Mouse (Mus musculus) cerebellum, postnatal 14 days (tissue): ENCODE data around the gene Disp3.

Experiments
- DNase-seq, 2 experiments: peaks; one replicate each; pipeline ENCODE4 v3.0.0; 2021; ENCODE audit warnings: mixed read lengths in 2 of 2

Disp3 gene

GRCm38 (mm10) chr4:148287476-148288054 is at the start of gene Disp3:
Gene Disp3, minus strand, starts transcription at chr4:148287965.
- DNase-seq = no peak

- peak in 1 of 2 experiments; percentile 43 for DNase-seq
These were observed 42.5 kb upstream of the Disp3 start for GRCm38 (mm10) chr4:148330269-148330668.

GRCm38 (mm10) chr4:148329431-148329830 is 41.7 kb upstream of the Disp3 start:
- DNase-seq = no peak

- no peak for DNase-seq
These were observed 40.5 kb upstream of the Disp3 start for GRCm38 (mm10) chr4:148328237-148328636.

- no peak for DNase-seq
These were observed 39.7 kb upstream of the Disp3 start for GRCm38 (mm10) chr4:148327266-148327997.

GRCm38 (mm10) chr4:148326791-148327190 is 39.0 kb upstream of the Disp3 start:
- no peak for DNase-seq

GRCm38 (mm10) chr4:148325951-148326350 is 38.2 kb upstream of the Disp3 start:
- no peak for DNase-seq

GRCm38 (mm10) chr4:148325057-148325456 is 37.3 kb upstream of the Disp3 start:
- no peak for DNase-seq

GRCm38 (mm10) chr4:148322152-148322551 is 34.4 kb upstream of the Disp3 start:
- peak in 1 of 2 experiments; percentile 46 for DNase-seq

GRCm38 (mm10) chr4:148319366-148319765 is 31.6 kb upstream of the Disp3 start:
- DNase-seq = no peak

GRCm38 (mm10) chr4:148315377-148316175 is 27.8 kb upstream of the Disp3 start:
- peak in 1 of 2 experiments; percentile 60 for DNase-seq

GRCm38 (mm10) chr4:148314396-148314795 is 26.6 kb upstream of the Disp3 start:
- DNase-seq = peak; percentile 46 to 52

GRCm38 (mm10) chr4:148313601-148314000 is 25.8 kb upstream of the Disp3 start:
- DNase-seq = no peak

GRCm38 (mm10) chr4:148312296-148313116 is 24.7 kb upstream of the Disp3 start:
- no peak for DNase-seq

- peak in 1 of 2 experiments; percentile 49 for DNase-seq
These were observed 23.1 kb upstream of the Disp3 start for GRCm38 (mm10) chr4:148310845-148311244.

GRCm38 (mm10) chr4:148310126-148310525 is 22.4 kb upstream of the Disp3 start:
- DNase-seq = peak in 1 of 2 experiments; percentile 60

- DNase-seq = peak; percentile 86 to 90
These were observed 18.8 kb upstream of the Disp3 start for GRCm38 (mm10) chr4:148306406-148307083.

GRCm38 (mm10) chr4:148298720-148299119 is 11.0 kb upstream of the Disp3 start:
- peak in 1 of 2 experiments; percentile 11 for DNase-seq

- no peak for DNase-seq
These were observed 9.9 kb upstream of the Disp3 start for GRCm38 (mm10) chr4:148297640-148298039.

GRCm38 (mm10) chr4:148293319-148293718 is 5.6 kb upstream of the Disp3 start:
- no peak for DNase-seq

- DNase-seq = peak; percentile 47 to 53
These were observed 4.1 kb upstream of the Disp3 start for GRCm38 (mm10) chr4:148291849-148292248.

GRCm38 (mm10) chr4:148291080-148291479 is 3.3 kb upstream of the Disp3 start:
- DNase-seq = no peak
